In genomic region chr2:118925952-118926351, GRCm38 (mm10) we compare ENCODE assay signal across 8 mouse cellular contexts. TPM values are rescaled to one million over a fixed set of nuclear protein-coding genes. Genes with fewer than 3 reads are reported as not detected.
DNase-seq lines count a peak whose midpoint lies in the region; ATAC-seq and TF ChIP-seq lines count a peak whose summit lies in the region.

No protein-coding gene starts in this region.

- no peak overlapping the region for H3K9ac ChIP-seq in liver, adult 2 months (ENCODE audit: low read depth, low read length)
- peak overlapping the region; percentile 91 for H3K9ac ChIP-seq in embryonic facial prominence, embryonic 13.5 days
- H3K9ac ChIP-seq in intestine, embryonic 14.5 days (ENCODE audit: low read length) = peak overlapping the region; percentile 75
- H3K9ac ChIP-seq in neural tube, embryonic 12.5 days = peak overlapping the region; percentile 83

- TF ChIP-seq POLR2A in liver, adult 2 months (IDR thresholded peaks at IDR 0.05; ENCODE audit: extremely low read depth, insufficient read depth, low read length) = no peak

- H3K4me3 ChIP-seq in liver, adult 2 months (ENCODE audit: insufficient read depth, low read depth, low read length) = peak overlapping the region; percentile 93
- H3K4me3 ChIP-seq in embryonic facial prominence, embryonic 13.5 days = peak overlapping the region; percentile 81
- H3K4me3 ChIP-seq in intestine, embryonic 14.5 days (ENCODE audit: low read depth, low read length) = peak overlapping the region; percentile 74
- H3K4me3 ChIP-seq in neural tube, embryonic 12.5 days = peak overlapping the region; percentile 66

- H3K27me3 ChIP-seq in liver, adult 2 months (ENCODE audit: control insufficient read depth, insufficient read depth, low read length) = no peaks in the 10 kb centered on the region
- no peaks in the 10 kb centered on the region for H3K27me3 ChIP-seq in embryonic facial prominence, embryonic 13.5 days
- no peaks in the 10 kb centered on the region for H3K27me3 ChIP-seq in intestine, embryonic 14.5 days (replicated peaks; ENCODE audit: control insufficient read depth, insufficient read depth, low read length)
- H3K27me3 ChIP-seq in neural tube, embryonic 12.5 days (replicated peaks) = no peaks in the 10 kb centered on the region

- no peak for DNase-seq in liver, adult 2 months (ENCODE audit: extremely low read depth, low read depth, low spot score)
- DNase-seq in liver = no peak
- DNase-seq in intestine, embryonic 14.5 days (ENCODE audit: low spot score) = peak; percentile 61
- no peak for DNase-seq in cerebellum, postnatal 4 days (ENCODE audit: low spot score in 2 of 2)
- DNase-seq in gastrocnemius, postnatal 4 days (ENCODE audit: low spot score in 2 of 2) = no peak
- DNase-seq in c-Kit-positive CD71-positive TER-119-positive erythroid progenitor cells, embryonic 14.5 days (ENCODE audit: low spot score) = no peak

- peaks cover 3% of the 10 kb centered on the region for H3K4me1 ChIP-seq in liver, adult 2 months (ENCODE audit: control insufficient read depth, insufficient read depth, low read length)
- peaks cover 27% of the 10 kb centered on the region for H3K4me1 ChIP-seq in embryonic facial prominence, embryonic 13.5 days
- H3K4me1 ChIP-seq in intestine, embryonic 14.5 days (replicated peaks; ENCODE audit: control insufficient read depth, insufficient read depth, low read length) = peaks cover 13% of the 10 kb centered on the region
- H3K4me1 ChIP-seq in neural tube, embryonic 12.5 days = peaks cover 25% of the 10 kb centered on the region

- no peaks in the 10 kb centered on the region for H3K79me2 ChIP-seq in liver, adult 2 months (ENCODE audit: control insufficient read depth, insufficient read depth, low read length)

- no peak overlapping the region for H3K27ac ChIP-seq in liver, adult 2 months (replicated peaks; ENCODE audit: insufficient read depth, low read depth, low read length)
- no peak overlapping the region for H3K27ac ChIP-seq in embryonic facial prominence, embryonic 13.5 days
- peak overlapping the region; percentile 54; the same call in 1 of the 2 replicates for H3K27ac ChIP-seq in intestine, embryonic 14.5 days (ENCODE audit: low read depth)
- no peak overlapping the region for H3K27ac ChIP-seq in neural tube, embryonic 12.5 days

- H3K9me3 ChIP-seq in embryonic facial prominence, embryonic 13.5 days = no peaks in the 10 kb centered on the region
- H3K9me3 ChIP-seq in intestine, embryonic 14.5 days (ENCODE audit: control insufficient read depth, low read length) = no peaks in the 10 kb centered on the region
- no peaks in the 10 kb centered on the region for H3K9me3 ChIP-seq in neural tube, embryonic 12.5 days

- no peak for ATAC-seq in embryonic facial prominence, embryonic 13.5 days (ENCODE audit: insufficient number of reproducible peaks, insufficient read depth, low FRiP score, low TSS enrichment, low read depth)
- peak; percentile 28 for ATAC-seq in intestine, embryonic 14.5 days (replicated peaks; ENCODE audit: low FRiP score, low TSS enrichment, low read depth)
- ATAC-seq in neural tube, embryonic 12.5 days (ENCODE audit: low FRiP score, low read depth) = peak; percentile 43

- peak overlapping the region; percentile 89 for H3K4me2 ChIP-seq in embryonic facial prominence, embryonic 13.5 days
- peak overlapping the region; percentile 86 for H3K4me2 ChIP-seq in intestine, embryonic 14.5 days (ENCODE audit: low read length)
- H3K4me2 ChIP-seq in neural tube, embryonic 12.5 days (replicated peaks) = peak overlapping the region; percentile 95

- no peaks in the 10 kb centered on the region; the same call in 1 of the 2 replicates for H3K36me3 ChIP-seq in liver, adult 2 months (ENCODE audit: control insufficient read depth, insufficient read depth, low read length)
- H3K36me3 ChIP-seq in embryonic facial prominence, embryonic 13.5 days = peaks cover 28% of the 10 kb centered on the region
- H3K36me3 ChIP-seq in intestine, embryonic 14.5 days (ENCODE audit: control insufficient read depth, insufficient read depth, low read length) = peaks cover 22% of the 10 kb centered on the region
- H3K36me3 ChIP-seq in neural tube, embryonic 12.5 days = peaks cover 27% of the 10 kb centered on the region

- no peak for TF ChIP-seq CTCF in liver, adult 2 months (IDR thresholded peaks at IDR 0.05; ENCODE audit: low read depth, low read length)

- WGBS in liver, adult 2 months = 4% methylated on average over 6 of the region's 6 CpGs
- 1% methylated on average over 6 of the region's 6 CpGs for WGBS in embryonic facial prominence, embryonic 13.5 days
- 0% methylated on average over 6 of the region's 6 CpGs for WGBS in intestine, embryonic 14.5 days
- WGBS in neural tube, embryonic 12.5 days = 0% methylated on average over 6 of the region's 6 CpGs

RNA-seq across cellular contexts. Expression of gene Chst14, which starts 0.3 kb away (rescaled TPM):
- total RNA-seq in liver, adult 2 months (2014; rRNA removed) = 0.55 and 1.2 TPM in 2 replicates
- polyA plus RNA-seq in liver, adult 2 months (2012; rRNA removed) = 1.8 and 2.0 TPM in 2 replicates
- 48.8 and 54.9 TPM in 2 replicates for polyA plus RNA-seq in embryonic facial prominence, embryonic 13.5 days (2015; fragmentation: Nextera tagmentation; extraction: Ambion mirVana)
- 32.2 and 32.7 TPM in 2 replicates for polyA plus RNA-seq in intestine, embryonic 14.5 days (2014; fragmentation: Nextera tagmentation; extraction: Ambion mirVana)
- polyA plus RNA-seq in neural tube, embryonic 12.5 days (2016; fragmentation: Nextera tagmentation; extraction: Ambion mirVana) = 18.3 and 18.4 TPM in 2 replicates
- total RNA-seq in gastrocnemius, postnatal 4 days (2021) = 10 to 100 TPM; 19.5 to 19.7 TPM

RNA-seq across cellular contexts. Expression of gene Bahd1, which starts 25.8 kb away (rescaled TPM):
- total RNA-seq in liver, adult 2 months (2014; rRNA removed) = 2.3 and 3.1 TPM in 2 replicates
- 5.8 and 6.3 TPM in 2 replicates for polyA plus RNA-seq in liver, adult 2 months (2012; rRNA removed)
- 4.0 and 4.1 TPM in 2 replicates for polyA plus RNA-seq in embryonic facial prominence, embryonic 13.5 days (2015; fragmentation: Nextera tagmentation; extraction: Ambion mirVana)
- 0.93 and 1.7 TPM in 2 replicates for polyA plus RNA-seq in intestine, embryonic 14.5 days (2014; fragmentation: Nextera tagmentation; extraction: Ambion mirVana)
- polyA plus RNA-seq in neural tube, embryonic 12.5 days (2016; fragmentation: Nextera tagmentation; extraction: Ambion mirVana) = 8.1 and 8.6 TPM in 2 replicates
- 10 to 100 TPM; 15.2 to 15.4 TPM for total RNA-seq in gastrocnemius, postnatal 4 days (2021)
